Mouse (Mus musculus) lung, embryonic 14.5 days (tissue): ENCODE results near the gene Fbxw11. TPM values are rescaled to one million over a fixed set of nuclear protein-coding genes. Genes with fewer than 3 reads are reported as not detected.

ENCODE experiments used
- ATAC-seq: fragments of 200-750 bp; cut with Nextera tagmentation; 2 replicates; pipeline ENCODE4 v1.8.0; 2017; ENCODE audit warnings: mild to moderate bottlenecking, moderate TSS enrichment, moderate library complexity; ENCODE audit not compliant: insufficient read depth
- DNase-seq: peaks from one replicate; pipeline ENCODE4 v3.0.0-alpha.2; 2015
- H3K27ac ChIP-seq: fragments of 300-500 bp; sonication (generic); 2 replicates; pipeline ENCODE4 v1.5.1; 2014; ENCODE audit warnings: low read depth, mild to moderate bottlenecking, moderate library complexity
- H3K27me3 ChIP-seq: fragments of 300-500 bp; sonication (generic); 2 replicates; pipeline ENCODE4 v1.6.1; 2014; ENCODE audit warnings: low read length, control low read depth; ENCODE audit not compliant: insufficient read depth
- H3K36me3 ChIP-seq: fragments of 300-500 bp; sonication (generic); 2 replicates; pipeline ENCODE4 v1.6.1; 2014; ENCODE audit warnings: control low read depth; ENCODE audit not compliant: insufficient read depth
- H3K4me1 ChIP-seq: fragments of 300-500 bp; sonication (generic); 2 replicates; pipeline ENCODE4 v1.6.1; 2014; ENCODE audit warnings: antibody characterized with exemption, control low read depth; ENCODE audit not compliant: insufficient read depth
- H3K4me2 ChIP-seq: fragments of 300-500 bp; sonication (generic); 2 replicates; pipeline ENCODE4 v1.6.1; 2014; ENCODE audit warnings: mild to moderate bottlenecking
- H3K4me3 ChIP-seq: fragments of 300-500 bp; sonication (generic); 2 replicates; pipeline ENCODE4 v1.5.1; 2014; ENCODE audit warnings: low read depth, low read length
- H3K9ac ChIP-seq: fragments of 300-500 bp; sonication (generic); 2 replicates; pipeline ENCODE4 v1.6.1; 2014
- H3K9me3 ChIP-seq: fragments of 300-500 bp; sonication (generic); 2 replicates; pipeline ENCODE4 v1.6.1; 2016; ENCODE audit warnings: low read depth, low read length, control low read depth
- CTCF ChIP-seq: IDR thresholded peaks from 2 replicates; pipeline ENCODE4 v1.5.1; 2016; ENCODE audit warnings: antibody characterized with exemption, low read depth
- WGBS: fragments of 180-500 bp; shearing (Covaris S2); extraction: QIAGEN DNeasy Blood & Tissue Kit; methylation state at CpG from one replicate; pipeline ENCODE4 v1.1.7; 2014; 5-methylcytosine and 5-hydroxymethylcytosine counted together
- polyA plus RNA-seq: library from polyadenylated mRNA; unstranded; fragments of >200 nt; fragmentation: Nextera tagmentation; extraction: Ambion mirVana; gene quantifications from 2 replicates; pipeline ENCODE4 v1.2.1, GENCODE M21; 2014

Fbxw11 gene
- polyA plus RNA-seq, 1 experiment from 2014 or later, result 89.5 TPM

DNA sequence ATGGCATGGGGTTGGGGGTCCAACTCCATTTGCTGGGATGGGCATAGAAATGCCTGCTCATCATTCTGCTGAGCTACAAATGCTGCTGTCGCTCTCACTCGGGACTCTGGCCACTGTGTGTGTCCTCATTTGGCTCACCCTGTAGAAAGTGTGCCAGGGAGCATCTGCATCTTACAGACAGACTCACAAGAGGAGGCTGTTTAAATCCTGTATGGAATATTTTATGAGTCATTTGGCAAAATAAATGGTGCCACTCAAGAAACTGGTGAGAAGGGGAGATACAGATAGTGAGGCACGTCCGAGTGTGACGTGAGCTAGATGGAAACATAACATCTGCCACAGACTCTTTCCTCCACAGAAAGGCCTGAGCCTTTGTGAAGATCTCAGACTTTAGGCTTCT lies 95.2 kb downstream of the Fbxw11 start:
- H3K27ac ChIP-seq, result no peak overlapping the region
- peaks cover 90% of the 10 kb centered on the region for H3K36me3 ChIP-seq
- H3K9ac ChIP-seq, result no peak overlapping the region
- no peak overlapping the region for H3K4me2 ChIP-seq
- no peaks in the 10 kb centered on the region for H3K27me3 ChIP-seq
- no peaks in the 10 kb centered on the region for H3K4me1 ChIP-seq
- ATAC-seq, result no peak
- WGBS, result 85% methylated on average over 5 of the region's 5 CpGs
- H3K4me3 ChIP-seq, result no peak overlapping the region
- no peaks in the 10 kb centered on the region for H3K9me3 ChIP-seq
- TF ChIP-seq CTCF, result no peak
- no peak for DNase-seq

- no peak for DNase-seq
- WGBS, result 63% methylated on average over 5 of the region's 5 CpGs
- Histone ChIP-seq H3K36me3 (peaks cover 76% of the 10 kb centered on the region), H3K27ac (no peak overlapping the region), H3K4me1 (no peaks in the 10 kb centered on the region), H3K27me3 (no peaks in the 10 kb centered on the region), H3K4me3 (no peak overlapping the region), H3K4me2 (no peak overlapping the region), H3K9ac (no peak overlapping the region), H3K9me3 (no peaks in the 10 kb centered on the region)
- no peak for TF ChIP-seq CTCF
- ATAC-seq, result no peak
Observed at GRCm38 (mm10) chr11:32743891-32744290, 101.4 kb downstream of the Fbxw11 start.

- DNase-seq (no peak), ATAC-seq (no peak)
- no peak overlapping the region for H3K4me3 ChIP-seq
- H3K4me2 ChIP-seq, result no peak overlapping the region
- 88% methylated on average over 7 of the region's 7 CpGs for WGBS
- no peaks in the 10 kb centered on the region for H3K27me3 ChIP-seq
- H3K36me3 ChIP-seq, result peaks cover 70% of the 10 kb centered on the region
- no peak overlapping the region for H3K9ac ChIP-seq
- H3K27ac ChIP-seq, result no peak overlapping the region
- H3K4me1 ChIP-seq, result no peaks in the 10 kb centered on the region
- no peaks in the 10 kb centered on the region for H3K9me3 ChIP-seq
- no peak for TF ChIP-seq CTCF
Observed at GRCm38 (mm10) chr11:32744463-32744862, 101.9 kb downstream of the Fbxw11 start.

DNA sequence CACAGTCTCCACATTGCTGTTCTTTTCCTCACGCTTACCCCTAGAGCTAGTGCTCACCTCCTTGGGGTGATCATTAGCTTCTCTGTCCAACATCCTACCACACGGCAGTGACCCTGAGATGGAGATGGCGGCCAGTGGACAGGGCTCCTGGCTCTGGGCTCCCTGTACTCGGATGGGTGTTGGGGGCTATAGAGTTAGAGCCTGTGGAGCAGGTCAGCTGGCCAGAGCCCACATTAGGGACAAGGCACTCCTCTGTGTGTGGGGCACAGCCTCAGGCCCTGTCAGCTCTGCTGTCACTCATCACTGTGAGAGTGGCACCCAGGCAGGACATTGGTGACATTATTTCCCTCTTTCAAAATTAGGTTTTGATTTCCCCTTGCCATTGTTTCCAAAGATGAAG lies 102.9 kb downstream of the Fbxw11 start:
- no peaks in the 10 kb centered on the region for H3K9me3 ChIP-seq
- no peak overlapping the region for H3K4me2 ChIP-seq
- DNase-seq (no peak), ATAC-seq (no peak)
- 86% methylated on average over 4 of the region's 4 CpGs for WGBS
- H3K9ac ChIP-seq, result no peak overlapping the region
- H3K4me3 ChIP-seq, result no peak overlapping the region
- no peak overlapping the region for H3K27ac ChIP-seq
- H3K27me3 ChIP-seq, result no peaks in the 10 kb centered on the region
- TF ChIP-seq CTCF, result no peak
- H3K4me1 ChIP-seq, result no peaks in the 10 kb centered on the region
- peaks cover 62% of the 10 kb centered on the region for H3K36me3 ChIP-seq

GRCm38 (mm10) chr11:32746036-32746435 lies 103.5 kb downstream of the Fbxw11 start:
- Histone ChIP-seq H3K9ac (no peak overlapping the region), H3K4me3 (no peak overlapping the region), H3K9me3 (no peaks in the 10 kb centered on the region), H3K36me3 (peaks cover 57% of the 10 kb centered on the region), H3K4me1 (no peaks in the 10 kb centered on the region), H3K27me3 (no peaks in the 10 kb centered on the region), H3K27ac (no peak overlapping the region), H3K4me2 (no peak overlapping the region)
- 53% methylated on average over 5 of the region's 5 CpGs for WGBS
- ATAC-seq (no peak), DNase-seq (no peak)
- TF ChIP-seq CTCF, result no peak

GRCm38 (mm10) chr11:32746475-32746874 lies 104.0 kb downstream of the Fbxw11 start:
- 61% methylated on average over 3 of the region's 3 CpGs for WGBS
- H3K4me3 ChIP-seq, result no peak overlapping the region
- no peaks in the 10 kb centered on the region for H3K27me3 ChIP-seq
- H3K4me2 ChIP-seq, result no peak overlapping the region
- DNase-seq (no peak), ATAC-seq (no peak)
- no peak for TF ChIP-seq CTCF
- peaks cover 53% of the 10 kb centered on the region for H3K36me3 ChIP-seq
- H3K9me3 ChIP-seq, result no peaks in the 10 kb centered on the region
- no peak overlapping the region for H3K9ac ChIP-seq
- H3K27ac ChIP-seq, result no peak overlapping the region
- no peaks in the 10 kb centered on the region for H3K4me1 ChIP-seq

- Histone ChIP-seq H3K4me2 (no peak overlapping the region), H3K9me3 (no peaks in the 10 kb centered on the region), H3K27me3 (no peaks in the 10 kb centered on the region), H3K9ac (no peak overlapping the region), H3K4me3 (no peak overlapping the region), H3K27ac (no peak overlapping the region), H3K4me1 (0 out of 2 replicates have a peak, but pooled peaks cover 5% of the 10 kb centered on the region), H3K36me3 (peaks cover 31% of the 10 kb centered on the region)
- TF ChIP-seq CTCF, result no peak
- DNase-seq (no peak), ATAC-seq (no peak)
- WGBS, result 66% methylated on average over 4 of the region's 4 CpGs
Observed at GRCm38 (mm10) chr11:32748800-32749199, 106.3 kb downstream of the Fbxw11 start.
